Mouse (Mus musculus) frontal cortex, adult (tissue): ENCODE results near the gene Ankrd28.
"Not testable (repeated sequence)": the region's sequence is repeated elsewhere in the genome, so short reads cannot be mapped to it uniquely, and the experiment has no call there.

ENCODE experiments used
- ATAC-seq: cut with Nextera tagmentation; 2 replicates; pipeline ENCODE4 v1.9.2; 2017; ENCODE audit warnings: mild to moderate bottlenecking, moderate library complexity, mixed read lengths; ENCODE audit not compliant: low TSS enrichment

The Ankrd28 gene

GRCm38 (mm10) chr14:31793979-31794775 is 36.3 kb downstream of the Ankrd28 start:
- ATAC-seq = no peak

DNA sequence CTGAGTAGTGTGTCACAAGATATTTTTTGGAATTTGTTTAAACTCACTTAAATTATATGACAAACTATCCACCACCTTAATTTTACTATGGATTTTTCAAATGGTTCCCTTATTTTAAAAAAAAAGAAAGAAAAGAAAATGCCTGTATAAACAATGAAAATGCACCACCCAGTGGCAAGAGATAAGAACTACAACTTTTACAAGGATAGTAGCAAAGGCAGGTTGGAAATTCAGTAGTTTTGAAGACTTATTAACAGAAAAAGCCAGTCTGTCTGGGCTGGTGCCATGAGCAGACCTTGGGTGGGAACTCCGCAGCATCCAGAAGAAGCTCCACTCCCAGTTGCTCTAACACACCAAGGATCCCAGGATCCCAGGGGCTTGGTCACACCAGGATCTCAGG is 39.7 kb downstream of the Ankrd28 start:
- no peak for ATAC-seq

GRCm38 (mm10) chr14:31786906-31787305 is 43.5 kb downstream of the Ankrd28 start:
- no peak for ATAC-seq

GRCm38 (mm10) chr14:31785681-31786080 is 44.8 kb downstream of the Ankrd28 start:
- ATAC-seq = no peak

DNA sequence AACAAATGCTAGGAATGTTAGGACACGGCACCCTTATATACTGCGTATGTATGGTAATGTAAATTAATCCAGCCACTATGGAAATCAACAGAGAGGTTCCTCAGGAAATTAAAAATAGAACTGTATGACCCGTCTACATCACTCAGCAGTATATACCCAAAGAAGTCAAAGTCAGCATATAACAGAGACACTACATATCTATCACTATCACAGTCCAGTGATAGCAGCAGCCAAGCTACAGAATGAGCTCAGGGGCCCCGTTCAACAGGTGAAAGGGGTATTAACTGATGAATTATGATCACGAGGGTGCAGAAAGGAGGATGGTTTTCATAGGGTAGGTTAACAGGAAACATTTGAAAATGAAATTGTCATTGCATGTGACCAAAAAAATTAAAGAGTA is 45.5 kb downstream of the Ankrd28 start:
- ATAC-seq = no peak

GRCm38 (mm10) chr14:31781309-31782049 is 49.0 kb downstream of the Ankrd28 start:
- peak; percentile 86 for ATAC-seq

DNA sequence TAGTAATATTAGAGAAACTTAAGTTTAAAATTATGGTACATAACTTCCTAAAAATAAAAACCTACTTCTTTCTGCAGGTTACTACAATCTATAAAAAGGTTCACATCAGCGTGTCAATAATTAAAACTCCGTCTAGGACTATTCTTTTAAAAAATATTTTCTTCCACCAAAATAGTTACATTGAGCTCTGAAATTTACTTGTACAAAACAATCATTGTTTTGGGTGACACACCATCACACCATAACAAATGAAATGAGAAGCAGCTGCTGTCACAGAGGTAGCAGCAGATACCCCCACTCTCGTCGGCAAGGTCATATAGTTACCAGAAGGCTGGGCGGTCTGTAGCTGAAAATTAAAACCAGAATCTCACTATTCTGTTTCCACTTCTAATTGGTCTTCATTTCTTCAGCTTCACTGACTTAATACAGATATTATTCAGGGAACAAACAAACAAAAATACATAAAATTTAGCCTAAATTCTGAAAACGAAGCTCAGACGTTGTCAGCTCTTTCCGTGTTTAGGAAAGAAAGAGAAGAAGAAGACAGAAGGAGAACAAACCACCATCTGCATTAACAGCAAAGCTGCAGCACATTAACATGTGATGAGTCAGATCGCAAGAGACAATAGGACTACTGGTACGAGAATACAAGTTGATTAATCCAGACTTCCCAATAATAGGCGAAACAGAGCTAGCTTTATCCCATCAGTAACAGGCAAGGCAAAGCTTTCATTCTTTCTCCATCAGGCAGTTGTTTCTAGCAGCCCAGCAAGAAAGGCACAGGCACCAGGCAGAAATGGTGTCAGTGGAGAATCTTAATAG is 49.8 kb downstream of the Ankrd28 start:
- peak; percentile 44 for ATAC-seq

DNA sequence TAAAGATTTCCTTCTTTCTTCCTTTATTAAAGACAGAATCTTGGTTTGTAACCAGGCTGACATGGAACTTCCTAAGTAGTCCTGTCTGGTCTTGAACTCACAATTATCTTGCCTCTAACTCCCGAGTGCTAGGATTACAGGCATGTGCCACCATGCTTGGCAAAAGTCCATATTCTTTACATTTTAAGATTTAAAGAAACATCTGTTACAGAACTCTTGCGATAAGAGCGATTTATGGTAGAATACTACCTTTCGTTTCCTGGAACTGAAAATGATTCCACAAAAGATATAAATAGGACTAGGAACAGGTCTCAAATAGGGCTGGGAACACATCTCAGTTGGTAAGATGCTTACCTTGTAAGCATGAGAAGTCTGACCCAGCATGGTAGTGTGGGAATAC is 56.9 kb downstream of the Ankrd28 start:
- no peak for ATAC-seq

DNA sequence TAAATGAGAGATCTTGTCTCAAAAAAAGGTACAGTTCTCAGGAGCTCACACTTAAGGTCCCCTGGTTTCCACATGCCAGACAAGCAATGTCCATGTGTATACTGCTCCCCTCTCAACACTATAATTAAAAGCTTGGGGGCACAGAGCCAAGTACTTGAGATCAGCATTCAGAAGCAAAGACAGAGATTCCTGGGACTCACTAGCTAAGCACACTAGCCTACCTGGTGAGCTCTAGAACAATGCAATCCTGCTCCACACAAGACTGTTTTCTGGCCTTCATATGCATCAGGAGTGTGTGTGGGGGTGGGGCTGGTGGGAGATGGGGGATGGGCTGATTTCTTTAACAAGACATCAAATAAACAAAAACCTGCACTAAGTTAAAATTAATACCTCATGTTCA is 58.2 kb downstream of the Ankrd28 start:
- no peak for ATAC-seq

- peak; percentile 74; the same call in 1 of the 2 replicates for ATAC-seq
Measured at GRCm38 (mm10) chr14:31768531-31768930, 61.9 kb downstream of the Ankrd28 start.

DNA sequence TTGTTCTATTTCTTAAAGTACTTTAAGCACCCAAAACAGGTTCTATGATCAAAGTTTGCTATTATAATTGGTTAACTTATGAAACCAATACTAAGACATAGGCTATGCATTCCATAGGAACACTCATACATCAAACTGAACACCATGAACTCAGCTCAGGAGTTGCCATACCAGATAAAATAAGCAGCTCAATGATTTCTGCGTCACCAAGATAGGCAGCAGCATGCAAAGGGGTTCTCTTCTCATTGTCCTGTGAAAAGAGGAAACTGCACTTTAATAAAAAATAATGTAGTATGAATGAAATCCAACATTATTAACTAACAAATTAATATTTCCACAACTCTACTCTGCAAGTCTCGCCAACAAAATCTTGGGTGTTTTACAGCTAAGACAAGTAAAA is 66.4 kb downstream of the Ankrd28 start:
- ATAC-seq = no peak

DNA sequence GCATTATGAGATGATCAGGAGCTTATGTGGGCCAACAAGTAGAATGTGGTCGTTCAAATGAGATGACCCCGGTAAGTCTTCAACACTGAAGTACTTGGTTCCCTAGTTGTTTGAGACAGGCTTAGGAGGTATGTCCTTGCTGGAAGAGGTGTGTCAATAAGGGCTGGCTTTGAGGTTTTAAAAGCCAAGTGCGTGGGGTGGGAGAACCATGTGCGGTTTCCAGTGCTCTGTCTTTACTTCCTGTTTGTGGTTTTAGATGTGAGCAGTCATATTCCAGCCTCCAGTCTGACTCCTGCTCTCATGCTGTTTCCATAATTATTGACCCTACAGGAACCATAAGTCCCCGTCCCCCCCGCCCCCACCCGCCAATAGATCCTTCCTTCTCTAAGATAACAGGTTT is 68.7 kb downstream of the Ankrd28 start:
- ATAC-seq = no peak

- ATAC-seq = no peak
Measured at GRCm38 (mm10) chr14:31759195-31759594, 71.3 kb downstream of the Ankrd28 start.

DNA sequence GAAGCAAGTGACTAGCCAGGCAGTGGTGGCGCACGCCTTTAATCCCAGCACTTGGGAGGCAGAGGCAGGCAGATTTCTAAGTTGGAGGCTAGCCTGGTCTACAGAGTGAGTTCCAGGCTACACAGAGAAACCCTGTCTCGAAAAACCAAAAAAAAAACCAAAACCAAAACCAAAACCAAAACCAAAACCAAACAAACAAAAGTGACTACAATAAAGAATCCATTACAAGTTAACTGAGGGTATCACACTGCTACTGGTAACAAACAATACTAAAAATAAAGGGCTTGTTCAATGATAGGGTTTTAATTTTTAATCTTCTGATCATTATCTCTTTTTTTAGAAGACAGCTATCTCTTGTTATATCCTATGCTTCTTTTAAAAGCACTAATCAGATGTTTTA is 72.0 kb downstream of the Ankrd28 start:
- ATAC-seq = not testable (repeated sequence)

DNA sequence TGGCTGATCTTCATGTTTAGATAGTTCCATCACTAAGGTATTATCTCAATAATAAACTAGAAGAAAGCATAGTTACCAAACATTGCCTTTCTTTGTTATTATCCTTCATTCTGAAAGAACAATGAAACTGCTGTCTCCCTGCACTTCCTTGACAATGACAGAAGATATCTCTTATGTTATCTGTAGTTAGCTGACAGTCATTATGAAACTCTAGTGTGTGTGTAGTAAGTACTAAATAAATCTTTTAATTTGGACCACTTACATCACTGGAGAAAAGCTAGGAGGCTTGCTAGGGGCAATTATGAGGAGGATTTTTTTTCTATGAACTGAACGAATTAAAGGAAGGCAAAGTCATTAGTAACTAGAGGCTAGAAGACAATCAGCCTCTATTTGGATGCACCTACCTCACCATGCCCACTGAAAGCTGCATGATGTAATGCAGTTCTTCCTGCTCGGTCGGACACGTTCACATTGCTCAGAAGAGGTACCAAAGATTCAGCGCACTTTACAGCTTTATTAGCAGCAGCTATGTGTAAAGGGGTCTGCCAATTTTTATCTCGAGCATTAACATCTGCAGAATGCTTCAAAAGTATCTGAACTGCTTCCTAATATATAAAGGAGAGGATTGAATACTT is 82.1 kb downstream of the Ankrd28 start:
- no peak for ATAC-seq

DNA sequence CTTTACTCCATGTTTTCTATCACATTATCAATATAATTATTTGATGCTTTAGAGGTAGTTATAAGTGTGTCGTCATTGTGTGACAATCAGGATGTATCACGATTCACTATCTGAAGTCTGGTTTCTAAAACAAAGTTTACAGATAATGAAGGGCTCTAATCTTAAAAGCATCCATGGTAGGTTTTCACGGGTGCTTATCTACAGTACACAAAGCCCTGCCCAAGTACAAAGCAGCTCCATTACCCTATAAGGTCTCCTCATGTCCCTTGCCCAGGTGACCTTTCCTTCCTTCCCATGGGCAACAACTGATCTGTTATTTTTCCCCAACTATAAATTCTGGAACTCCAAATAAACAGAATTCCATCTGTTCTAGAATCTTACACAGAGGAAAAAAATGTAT is 87.9 kb downstream of the Ankrd28 start:
- ATAC-seq = no peak

DNA sequence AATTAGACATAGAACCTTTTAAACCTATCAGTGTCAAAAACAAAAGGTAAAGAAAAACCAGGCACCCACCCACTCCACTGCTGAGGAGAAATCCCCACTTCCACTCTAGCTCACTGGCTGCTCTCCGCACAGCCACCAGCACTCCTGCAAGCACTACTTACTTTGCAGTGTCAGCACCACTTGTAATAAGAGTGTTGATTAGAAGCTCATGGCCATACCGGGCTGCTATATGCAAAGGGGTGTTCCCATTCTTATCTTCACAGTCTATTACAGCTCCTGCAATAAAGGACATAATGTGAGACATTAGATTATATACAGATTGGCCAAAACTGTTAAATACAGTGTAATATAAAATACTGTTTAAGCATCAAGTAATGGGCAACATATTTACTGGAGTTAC is 95.6 kb downstream of the Ankrd28 start:
- no peak for ATAC-seq

- ATAC-seq = no peak
Measured at GRCm38 (mm10) chr14:31727522-31727921, 102.9 kb downstream of the Ankrd28 start.

- no peak for ATAC-seq
Measured at GRCm38 (mm10) chr14:31722746-31723145, 107.7 kb downstream of the Ankrd28 start.

DNA sequence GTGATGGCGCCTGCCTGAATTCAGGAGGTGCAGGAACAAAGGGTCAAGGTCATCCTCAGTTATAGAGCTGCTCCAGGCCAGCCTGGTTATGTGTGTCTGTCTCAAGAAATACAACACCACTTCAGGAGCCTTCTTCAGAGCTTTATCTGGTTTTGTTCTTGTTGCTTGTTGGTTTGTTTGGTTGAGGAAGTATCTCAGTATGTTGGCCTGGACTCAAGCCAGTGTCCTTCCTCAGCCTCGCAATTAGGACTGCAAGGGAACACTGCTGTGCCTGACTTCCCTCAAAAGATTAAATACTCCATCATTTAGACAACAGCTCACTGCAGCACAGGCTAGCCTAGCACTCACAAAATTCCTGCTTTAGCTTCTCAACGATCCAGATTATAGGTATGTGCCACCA is 109.2 kb downstream of the Ankrd28 start:
- no peak for ATAC-seq

DNA sequence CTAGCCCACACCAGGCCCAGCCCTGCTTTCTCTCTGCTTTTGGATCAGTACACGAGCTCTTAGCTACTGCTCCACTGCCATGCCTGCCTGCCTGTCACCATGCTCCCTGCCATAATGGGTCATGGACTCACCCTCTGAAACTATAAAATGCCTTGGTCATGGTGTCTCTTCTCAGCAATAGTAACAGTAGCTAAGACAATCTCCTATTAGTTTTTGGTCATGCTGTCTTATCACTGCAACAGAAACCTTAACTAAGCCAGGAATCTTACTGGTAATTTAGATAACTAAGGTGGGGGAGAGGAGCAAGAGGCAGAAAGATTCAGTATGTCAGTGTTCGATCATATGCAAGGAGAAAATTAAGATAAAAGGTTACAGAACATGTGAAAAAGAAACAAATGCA is 112.1 kb downstream of the Ankrd28 start:
- no peak for ATAC-seq

DNA sequence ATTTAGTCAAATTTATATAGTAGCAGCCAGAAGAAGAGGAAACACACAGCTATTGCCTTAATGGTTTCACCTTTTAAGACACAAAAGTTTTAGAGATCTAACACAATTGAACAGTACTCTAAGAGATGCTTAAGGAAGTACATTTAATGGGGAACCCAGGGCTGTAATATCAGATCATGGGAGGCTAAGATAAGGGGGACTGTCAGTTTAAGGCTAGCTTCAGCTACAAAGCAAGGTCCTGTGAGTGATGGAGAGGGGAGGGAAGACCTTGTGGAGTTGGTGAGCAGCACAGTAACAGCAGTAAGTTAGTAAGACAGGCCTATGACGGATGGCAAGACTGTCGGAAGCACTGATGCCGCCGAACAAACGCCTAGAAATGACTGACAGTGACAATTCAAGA is 113.1 kb downstream of the Ankrd28 start:
- ATAC-seq = no peak
